Mouse (Mus musculus): ENCODE results near the gene Polr2j. TPM values are rescaled to one million over a fixed set of nuclear protein-coding genes. Genes with fewer than 3 reads are reported as not detected.
"Not testable (repeated sequence)": the region's sequence is repeated elsewhere in the genome, so short reads cannot be mapped to it uniquely, and the experiment has no call there.

Gene Polr2j
- polyA plus RNA-seq, 1 experiment: 139 TPM

DNA sequence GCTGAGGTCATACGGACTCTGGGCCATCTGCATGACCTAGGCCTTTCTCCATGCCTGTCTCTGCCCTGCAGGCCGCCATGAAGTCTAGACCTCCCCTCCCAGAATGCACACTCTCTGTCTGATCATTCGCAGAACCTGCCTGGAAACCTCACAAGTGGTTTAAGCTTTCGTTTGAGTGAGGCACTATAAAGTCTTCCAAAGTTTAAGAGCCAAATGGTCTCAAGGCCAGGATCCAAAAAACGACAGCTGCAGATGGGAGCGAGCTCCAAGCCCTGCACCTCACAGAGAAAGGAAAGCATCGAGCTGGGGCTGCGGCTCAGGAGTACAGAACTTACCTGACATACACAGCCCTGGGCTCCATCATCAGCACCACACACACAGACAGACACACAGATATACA, 35.9 kb downstream of the Polr2j start:
- Histone ChIP-seq H3K36me3 (ENCODE audit: control insufficient read depth, insufficient read depth) (no peaks in the 10 kb centered on the region), H3K4me2 (ENCODE audit: low read depth) (no peak overlapping the region), H3K4me3 (no peak overlapping the region), H3K27me3 (ENCODE audit: control insufficient read depth, insufficient read depth, insufficient read length) (no peaks in the 10 kb centered on the region), H3K79me2 (ENCODE audit: control insufficient read depth, insufficient read depth) (no peaks in the 10 kb centered on the region), H3ac (ENCODE audit: control insufficient read depth, insufficient read length) (no peak overlapping the region)
- TF ChIP-seq MYOG (IDR thresholded peaks at IDR 0.05; ENCODE audit: control insufficient read depth in 1 of 3, insufficient read depth in 1 of 3, insufficient read length in 2 of 3, low read depth in 2 of 3) (no peak), CEBPB (IDR thresholded peaks at IDR 0.05; ENCODE audit: insufficient read depth, poor library complexity, severe bottlenecking) (no peak), POLR2AphosphoS2 (IDR thresholded peaks at IDR 0.05; ENCODE audit: insufficient read length, low read depth) (no peak), TCF3 (IDR thresholded peaks at IDR 0.05; ENCODE audit: insufficient read length, low read depth) (no peak), REST (IDR thresholded peaks at IDR 0.05; ENCODE audit: insufficient read depth, insufficient read length) (no peak), POLR2A (IDR thresholded peaks at IDR 0.05; ENCODE audit: insufficient read length, low read depth) (no peak)

DNA sequence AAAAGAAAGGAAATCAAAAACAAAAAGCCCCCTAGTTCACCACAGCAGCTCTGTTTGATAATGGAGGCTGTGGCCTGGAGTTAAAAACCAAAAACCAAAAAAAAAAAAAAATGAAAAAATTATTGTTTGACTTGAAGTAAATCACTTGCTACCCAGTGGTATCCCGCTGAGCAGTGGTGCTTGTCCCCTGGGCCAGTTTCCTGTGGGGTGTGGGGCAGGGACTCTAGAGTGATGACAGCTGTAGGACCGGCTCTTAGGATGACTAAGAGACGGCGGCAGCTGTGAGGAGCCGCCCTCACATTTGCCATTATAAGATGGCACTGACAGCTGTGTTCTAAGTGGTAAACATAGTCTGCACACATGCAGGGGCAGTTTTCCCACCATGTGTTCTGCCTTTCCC, 39.0 kb downstream of the Polr2j start:
- no peak overlapping the region for H3K4me3 ChIP-seq
- H3K79me2 ChIP-seq (ENCODE audit: control insufficient read depth, insufficient read depth): no peaks in the 10 kb centered on the region
- H3ac ChIP-seq (ENCODE audit: control insufficient read depth, insufficient read length): no peak overlapping the region
- no peaks in the 10 kb centered on the region for H3K36me3 ChIP-seq (ENCODE audit: control insufficient read depth, insufficient read depth)
- no peak overlapping the region for H3K4me2 ChIP-seq (ENCODE audit: low read depth)
- no peaks in the 10 kb centered on the region for H3K27me3 ChIP-seq (ENCODE audit: control insufficient read depth, insufficient read depth, insufficient read length)
- TF ChIP-seq MAX (IDR thresholded peaks at IDR 0.05; ENCODE audit: low read depth) (no peak), CEBPB (IDR thresholded peaks at IDR 0.05; ENCODE audit: insufficient read depth, poor library complexity, severe bottlenecking) (no peak), TCF3 (IDR thresholded peaks at IDR 0.05; ENCODE audit: insufficient read length, low read depth) (no peak), USF1 (IDR thresholded peaks at IDR 0.05; ENCODE audit: low read depth) (no peak), MYOG (IDR thresholded peaks at IDR 0.05; ENCODE audit: control insufficient read depth in 1 of 3, insufficient read depth in 1 of 3, insufficient read length in 2 of 3, low read depth in 2 of 3) (no peak), E2F4 (IDR thresholded peaks at IDR 0.05; ENCODE audit: insufficient read depth) (no peak), POLR2A (IDR thresholded peaks at IDR 0.05; ENCODE audit: insufficient read length, low read depth) (no peak), MYOD1 (IDR thresholded peaks at IDR 0.05; ENCODE audit: control insufficient read depth in 1 of 3, insufficient read length in 2 of 3, low read depth in 2 of 3) (no peak), POLR2AphosphoS2 (IDR thresholded peaks at IDR 0.05; ENCODE audit: insufficient read length, low read depth) (no peak), REST (IDR thresholded peaks at IDR 0.05; ENCODE audit: insufficient read depth, insufficient read length) (no peak), SRF (IDR thresholded peaks at IDR 0.05; ENCODE audit: control insufficient read depth, insufficient read length, low read depth) (no peak), TCF12 (IDR thresholded peaks at IDR 0.05; ENCODE audit: insufficient read depth, poor library complexity, severe bottlenecking) (no peak)

DNA sequence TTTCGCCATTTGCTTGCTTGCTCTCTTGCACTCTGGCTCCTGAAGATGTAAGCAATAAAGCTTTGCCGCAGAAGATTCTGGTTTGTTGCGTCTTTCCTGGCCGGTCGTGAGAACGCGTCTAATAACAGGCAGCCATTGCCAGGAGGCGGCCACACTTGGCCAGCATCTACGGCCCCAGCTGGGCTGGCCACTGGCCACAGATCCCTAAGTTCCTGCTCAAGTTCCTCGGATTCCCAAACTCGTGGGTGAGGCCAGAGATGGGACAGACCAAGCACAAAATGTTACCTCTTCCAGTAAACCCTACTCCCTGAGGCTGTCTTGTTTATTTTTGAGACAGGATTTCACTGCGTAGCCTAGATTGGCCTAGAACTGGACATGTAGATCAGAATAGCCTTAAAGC, 43.7 kb downstream of the Polr2j start:
- not testable (repeated sequence) for H3K79me2 ChIP-seq (ENCODE audit: control insufficient read depth, insufficient read depth); H3K36me3 ChIP-seq (ENCODE audit: control insufficient read depth, insufficient read depth); H3K4me3 ChIP-seq; H3ac ChIP-seq (ENCODE audit: control insufficient read depth, insufficient read length); H3K27me3 ChIP-seq (ENCODE audit: control insufficient read depth, insufficient read depth, insufficient read length); H3K4me2 ChIP-seq (ENCODE audit: low read depth)

DNA sequence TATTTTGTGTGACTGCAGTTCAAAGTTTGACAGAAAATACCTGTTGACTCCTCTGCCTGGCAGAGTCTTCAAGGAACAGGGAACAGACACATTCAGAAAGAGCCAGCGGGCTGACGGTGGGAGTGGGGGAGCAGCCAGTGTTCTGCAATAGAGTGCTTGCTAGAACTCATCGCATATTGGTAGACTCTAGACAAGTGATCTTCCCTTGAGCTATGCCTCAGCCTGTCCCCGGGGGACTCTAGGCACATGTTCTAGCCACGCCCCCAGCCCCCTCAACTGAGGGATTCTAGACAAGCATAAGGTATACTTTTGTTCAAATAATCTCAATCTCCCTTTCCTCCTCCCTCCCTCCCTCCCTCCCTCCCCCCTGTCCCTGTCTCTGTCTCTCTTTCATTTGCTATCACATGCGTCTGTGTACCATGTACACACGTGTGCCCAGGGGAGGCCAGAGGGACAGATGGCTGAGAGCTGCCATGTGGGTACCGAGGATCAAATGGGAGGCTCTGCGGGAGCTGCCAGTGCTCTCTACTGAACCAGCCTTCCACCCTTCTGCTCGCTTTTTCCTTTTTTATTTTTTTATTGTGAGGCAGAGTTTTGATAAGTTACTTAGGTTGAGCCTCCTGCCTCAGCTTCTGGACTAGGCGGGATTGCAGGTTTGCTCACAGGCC, 47.5 kb downstream of the Polr2j start:
- no peaks in the 10 kb centered on the region for H3K27me3 ChIP-seq (ENCODE audit: control insufficient read depth, insufficient read depth, insufficient read length)
- H3ac ChIP-seq (ENCODE audit: control insufficient read depth, insufficient read length): no peak overlapping the region
- H3K79me2 ChIP-seq (ENCODE audit: control insufficient read depth, insufficient read depth): peaks cover 4% of the 10 kb centered on the region
- no peak overlapping the region for H3K4me2 ChIP-seq (ENCODE audit: low read depth)
- peaks cover 10% of the 10 kb centered on the region for H3K36me3 ChIP-seq (ENCODE audit: control insufficient read depth, insufficient read depth)
- no peak overlapping the region for H3K4me3 ChIP-seq
- TF ChIP-seq SRF (IDR thresholded peaks at IDR 0.05; ENCODE audit: control insufficient read depth, insufficient read length, low read depth) (no peak), USF1 (IDR thresholded peaks at IDR 0.05; ENCODE audit: low read depth) (no peak), TCF3 (IDR thresholded peaks at IDR 0.05; ENCODE audit: insufficient read length, low read depth) (no peak), MYOG (IDR thresholded peaks at IDR 0.05; ENCODE audit: control insufficient read depth in 1 of 3, insufficient read depth in 1 of 3, insufficient read length in 2 of 3, low read depth in 2 of 3) (no peak), CEBPB (IDR thresholded peaks at IDR 0.05; ENCODE audit: insufficient read depth, poor library complexity, severe bottlenecking) (no peak), REST (IDR thresholded peaks at IDR 0.05; ENCODE audit: insufficient read depth, insufficient read length) (no peak), TCF12 (IDR thresholded peaks at IDR 0.05; ENCODE audit: insufficient read depth, poor library complexity, severe bottlenecking) (no peak), E2F4 (IDR thresholded peaks at IDR 0.05; ENCODE audit: insufficient read depth) (no peak), MYOD1 (IDR thresholded peaks at IDR 0.05; ENCODE audit: control insufficient read depth in 1 of 3, insufficient read length in 2 of 3, low read depth in 2 of 3) (no peak), POLR2AphosphoS2 (IDR thresholded peaks at IDR 0.05; ENCODE audit: insufficient read length, low read depth) (no peak), POLR2A (IDR thresholded peaks at IDR 0.05; ENCODE audit: insufficient read length, low read depth) (no peak), MAX (IDR thresholded peaks at IDR 0.05; ENCODE audit: low read depth) (no peak)

DNA sequence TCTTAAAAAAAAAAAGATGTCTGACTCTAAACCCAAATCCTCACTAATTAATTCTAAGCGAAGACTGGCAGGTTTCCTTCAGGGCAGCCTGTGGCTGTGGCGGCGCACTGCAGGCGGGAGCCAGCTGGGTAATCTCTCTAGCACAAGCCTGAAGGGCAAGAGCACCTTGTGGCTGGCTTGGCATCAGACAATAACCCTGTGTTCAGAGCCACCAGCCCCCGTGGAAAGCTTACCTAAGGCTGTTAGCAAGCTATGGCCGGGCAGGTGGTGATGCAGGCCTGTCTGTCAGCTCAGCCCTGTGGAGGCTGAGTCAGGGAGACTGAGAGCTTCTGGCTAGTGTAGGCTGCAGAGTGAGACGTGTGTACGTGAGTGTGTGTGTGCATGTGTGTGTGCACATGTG, 48.8 kb downstream of the Polr2j start:
- Histone ChIP-seq H3ac (ENCODE audit: control insufficient read depth, insufficient read length) (no peak overlapping the region), H3K79me2 (ENCODE audit: control insufficient read depth, insufficient read depth) (peaks cover 10% of the 10 kb centered on the region), H3K4me3 (no peak overlapping the region), H3K27me3 (ENCODE audit: control insufficient read depth, insufficient read depth, insufficient read length) (no peaks in the 10 kb centered on the region), H3K4me2 (ENCODE audit: low read depth) (no peak overlapping the region), H3K36me3 (ENCODE audit: control insufficient read depth, insufficient read depth) (peaks cover 10% of the 10 kb centered on the region)
- TF ChIP-seq SRF (IDR thresholded peaks at IDR 0.05; ENCODE audit: control insufficient read depth, insufficient read length, low read depth): no peak
- no peak for TF ChIP-seq USF1 (IDR thresholded peaks at IDR 0.05; ENCODE audit: low read depth)
- no peak for TF ChIP-seq POLR2AphosphoS2 (IDR thresholded peaks at IDR 0.05; ENCODE audit: insufficient read length, low read depth)
- no peak for TF ChIP-seq MYOG (IDR thresholded peaks at IDR 0.05; ENCODE audit: control insufficient read depth in 1 of 3, insufficient read depth in 1 of 3, insufficient read length in 2 of 3, low read depth in 2 of 3)
- no peak for TF ChIP-seq CEBPB (IDR thresholded peaks at IDR 0.05; ENCODE audit: insufficient read depth, poor library complexity, severe bottlenecking)
- TF ChIP-seq MYOD1 (IDR thresholded peaks at IDR 0.05; ENCODE audit: control insufficient read depth in 1 of 3, insufficient read length in 2 of 3, low read depth in 2 of 3): no peak
